Mouse (Mus musculus) B cell, adult 67 days (primary cell): ENCODE data around the gene Por. TPM values are rescaled to one million over a fixed set of nuclear protein-coding genes. Genes with fewer than 3 reads are reported as not detected.

Experiments used
- total RNA-seq, 2 experiments: library from RNA; stranded (reverse); gene quantifications; 4 replicates each; pipeline ENCODE4 v1.2.4; 2023

Por gene
- total RNA-seq, result 10 to 100 TPM; 44.9 TPM

DNA sequence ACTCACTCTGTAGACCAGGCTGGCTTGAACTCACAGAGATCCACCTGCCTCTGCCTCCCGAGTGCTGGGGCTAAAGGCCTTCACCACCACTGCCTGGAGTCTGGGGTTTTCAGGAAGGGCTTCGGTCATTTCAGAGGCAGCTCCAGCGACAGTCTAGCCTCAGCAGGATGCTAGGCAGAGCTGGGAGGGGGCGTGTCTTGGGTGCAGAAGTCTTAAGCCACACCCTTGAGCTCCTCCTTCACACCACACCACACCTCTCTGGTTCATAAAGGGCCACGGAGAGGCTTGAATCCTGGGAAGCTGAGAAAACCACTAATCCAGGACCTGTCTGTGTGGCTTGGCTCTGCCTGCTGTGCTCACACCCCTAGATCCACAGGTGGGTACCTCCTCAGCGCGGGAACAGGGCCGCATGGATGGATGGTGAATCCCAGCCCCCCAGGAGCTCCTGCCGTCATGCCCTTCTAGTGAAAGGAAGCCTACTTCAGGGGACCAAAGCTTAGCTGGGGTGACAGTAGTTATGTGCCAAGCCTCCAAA lies at the start of gene Por:
Gene Por (plus strand): TSS at position 293 of the 535 bp plus-strand sequence.

DNA sequence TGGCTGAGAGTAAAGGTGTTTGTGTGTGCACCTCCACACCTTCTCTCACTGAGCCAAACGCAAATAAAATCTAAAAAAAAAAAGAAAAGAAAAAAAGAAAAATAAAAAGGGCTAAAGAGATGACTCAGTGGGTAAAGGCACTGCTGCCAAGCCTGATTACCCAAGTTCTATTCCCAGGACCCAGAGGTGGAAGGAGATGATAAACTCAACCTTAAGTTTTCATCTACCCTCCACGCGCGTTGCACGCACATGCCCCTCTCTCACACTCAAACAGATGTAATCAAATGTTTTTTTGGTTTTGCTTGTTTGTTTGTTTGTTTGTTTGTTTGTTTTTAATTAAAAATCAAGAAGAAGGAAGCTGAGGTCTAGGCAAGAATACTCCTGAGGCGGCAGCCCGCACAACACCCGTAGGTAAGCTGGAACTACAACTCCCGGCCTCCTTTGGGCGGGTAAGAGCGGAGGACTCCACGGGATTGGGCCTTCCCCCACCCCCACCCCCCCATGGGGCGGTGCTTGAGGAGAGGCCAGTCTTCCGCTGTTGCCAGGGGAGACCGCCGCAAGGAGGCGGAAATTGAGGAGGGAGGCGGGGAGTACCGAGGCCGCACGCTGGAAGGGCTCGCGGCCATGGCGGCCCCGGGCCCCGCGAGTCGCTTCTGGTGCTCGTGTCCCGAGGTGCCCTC lies 37.6 kb upstream of the Por start, which contains the start of gene Rhbdd2:
Gene Rhbdd2 (plus strand): TSS at position 502 of the 680 bp plus-strand sequence.

GRCm38 (mm10) chr5:135743741-135744609 lies 74.1 kb downstream of the Por start, which contains the start of gene Tmem120a:
Gene Tmem120a (minus strand): TSS chr5:135744448.

GRCm38 (mm10) chr5:135777796-135778470 lies 108.1 kb downstream of the Por start, which contains the start of gene Styxl1:
Gene Styxl1 (minus strand): TSS chr5:135778385.

GRCm38 (mm10) chr5:135778471-135779445 lies 108.9 kb downstream of the Por start, which contains the start of gene Mdh2:
Gene Mdh2 (plus strand): TSS chr5:135778480.

Other genes with a start within 250 kb of the Por start
- 10 to 100 TPM; 54.1 to 54.8 TPM for gene Hip1, start 124.9 kb upstream of the Por start, total RNA-seq
- not detected for gene Ccl26, start 106.5 kb upstream of the Por start, total RNA-seq
- 1 to 10 TPM in 1 of 2 experiments, not detected in 1; 1.1 TPM for gene Ccl24, start 97.0 kb upstream of the Por start, total RNA-seq
- gene Rhbdd2, start 37.4 kb upstream of the Por start, total RNA-seq, result 10 to 100 TPM; 17.7 to 29.4 TPM
- 10 to 100 TPM; 13.6 to 21.1 TPM for gene Tmem120a, start 74.4 kb downstream of the Por start, total RNA-seq
- gene Styxl1, start 108.4 kb downstream of the Por start, total RNA-seq, result not detected
- 100 to 1,000 TPM; 153 to 177 TPM for gene Mdh2, start 108.4 kb downstream of the Por start, total RNA-seq
- not detected for gene Srrm3, start 136.9 kb downstream of the Por start, total RNA-seq
- gene Hspb1, start 217.9 kb downstream of the Por start, total RNA-seq, result 1 to 10 TPM in 1 of 2 experiments, not detected in 1; 1.7 TPM